Mouse (Mus musculus) ovary, adult 18-20 months (tissue): ENCODE measurements around the gene Mocs1.

Source experiments
- DNase-seq: peaks from one replicate; pipeline ENCODE4 v3.0.0; 2022; ENCODE audit warnings: low spot score, mixed read lengths

Mocs1 gene

GRCm38 (mm10) chr17:49481876-49482275, 53.7 kb downstream of the Mocs1 start:
- DNase-seq = no peak

- DNase-seq = no peak
Observed at GRCm38 (mm10) chr17:49484435-49484834, 56.3 kb downstream of the Mocs1 start.

- no peak for DNase-seq
Observed at GRCm38 (mm10) chr17:49489098-49489497, 60.9 kb downstream of the Mocs1 start.

GRCm38 (mm10) chr17:49493276-49493675, 65.1 kb downstream of the Mocs1 start:
- DNase-seq = no peak

- DNase-seq = no peak
Observed at GRCm38 (mm10) chr17:49498169-49498568, 70.0 kb downstream of the Mocs1 start.

GRCm38 (mm10) chr17:49499635-49500034, 71.5 kb downstream of the Mocs1 start:
- DNase-seq = no peak

- DNase-seq = peak; percentile 31
Observed at GRCm38 (mm10) chr17:49500234-49500633, 72.1 kb downstream of the Mocs1 start.

GRCm38 (mm10) chr17:49503246-49503900, 75.2 kb downstream of the Mocs1 start:
- no peak for DNase-seq
